Mouse (Mus musculus): ENCODE data around the gene Stpg1.

- peak; percentile 68; the same call in 1 of the 2 replicates for TF ChIP-seq CTCF (IDR thresholded peaks at IDR 0.05; ENCODE audit: borderline replicate concordance, control insufficient read depth, extremely low read depth, insufficient read depth, low read length, poor library complexity)
- peak; percentile 44; the same call in 1 of the 2 replicates for TF ChIP-seq POLR2A (IDR thresholded peaks at IDR 0.05; ENCODE audit: control insufficient read depth, extremely low read depth, insufficient read depth, low read length, poor library complexity)
These were observed 78.7 kb downstream of the Stpg1 start, which contains the start of gene Grhl3 for GRCm38 (mm10) chr4:135573251-135573808.

Measured in thymus, adult 2 months (tissue).